Mouse (Mus musculus) left cerebral cortex, postnatal 10 days (tissue): Measurements from ENCODE around the gene Rnf208. TPM values are rescaled to one million over a fixed set of nuclear protein-coding genes. Genes with fewer than 3 reads are reported as not detected.

Experiments
- DNase-seq, 2 experiments: peaks; one replicate each; pipeline ENCODE4 v3.0.0; 2021 to 2022; ENCODE audit warnings: low spot score in 2 of 2, mixed read lengths in 1 of 2; ENCODE audit errors: extremely low spot score in 1 of 2
- intact Hi-C: fragments of 180-260 bp; cut with DNase I; formaldehyde crosslinking; loops from one replicate; pipeline ENCODE4 v1.15.1; 2025
- total RNA-seq, 2 experiments: library from RNA; stranded (reverse); gene quantifications; 2 replicates each; pipeline ENCODE4 v1.2.3; 2021

The Rnf208 gene
- total RNA-seq, 2 experiments from 2014 or later, result 229 to 231 TPM

GRCm38 (mm10) chr2:25265897-25266656 lies 24.0 kb downstream of the Rnf208 start:
- intact Hi-C loops, result no loop called here

GRCm38 (mm10) chr2:25266720-25267119 lies 24.7 kb downstream of the Rnf208 start:
- peak in 1 of 2 experiments; percentile 71 for DNase-seq
- intact Hi-C loops, result no loop called here

More at GRCm38 (mm10) chr2:25265897-25266656, 24.0 kb downstream of the Rnf208 start:
- DNase-seq, result no peak

- intact Hi-C loops, result no loop called here
- no peak for DNase-seq
Measured at GRCm38 (mm10) chr2:25267241-25267640, 25.2 kb downstream of the Rnf208 start.

- DNase-seq, result no peak
- intact Hi-C loops, result no loop called here
Measured at GRCm38 (mm10) chr2:25267746-25268309, 25.8 kb downstream of the Rnf208 start.

DNA sequence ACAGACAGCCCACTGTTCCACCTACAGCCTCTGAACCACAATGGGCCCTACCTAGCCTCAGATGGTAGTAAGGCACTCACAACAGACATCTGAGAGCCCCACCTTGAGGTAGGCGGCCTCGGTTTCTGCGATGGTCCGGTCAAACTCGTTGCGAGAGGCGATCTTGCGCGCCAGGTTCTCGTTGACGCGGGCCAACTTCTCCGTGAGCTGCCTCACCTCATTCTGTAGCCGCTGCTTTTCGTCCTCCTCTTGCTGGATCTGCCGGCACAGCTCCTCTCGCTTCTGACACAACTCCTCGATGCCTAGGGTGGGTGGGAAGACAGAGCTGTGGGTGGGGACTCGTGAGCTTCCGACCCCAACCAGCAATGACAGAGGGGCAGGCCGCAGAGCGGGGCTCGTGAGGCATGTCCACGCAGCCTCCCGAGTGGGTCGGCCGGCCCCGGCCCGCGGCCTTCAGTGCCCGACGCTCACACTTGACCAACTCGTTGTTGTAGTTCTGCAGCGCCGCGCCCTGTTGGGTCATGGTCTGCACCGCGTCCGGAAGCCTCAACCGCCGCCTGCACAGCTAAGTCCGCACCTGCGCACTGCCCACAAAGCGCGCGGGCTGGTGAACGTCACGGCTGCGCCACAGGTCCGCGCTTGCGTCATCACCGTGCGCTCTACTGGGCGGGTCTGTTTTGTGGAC lies 29.9 kb downstream of the Rnf208 start, which contains the start of the genes Ssna1 and Anapc2:
Gene Ssna1, minus strand, starts transcription at position 612 of the 685 bp plus-strand sequence.
Gene Anapc2, plus strand, starts transcription at position 652 of the 685 bp plus-strand sequence.
- intact Hi-C loops, result no loop called here
- peak; percentile 96 to 99 for DNase-seq

DNA sequence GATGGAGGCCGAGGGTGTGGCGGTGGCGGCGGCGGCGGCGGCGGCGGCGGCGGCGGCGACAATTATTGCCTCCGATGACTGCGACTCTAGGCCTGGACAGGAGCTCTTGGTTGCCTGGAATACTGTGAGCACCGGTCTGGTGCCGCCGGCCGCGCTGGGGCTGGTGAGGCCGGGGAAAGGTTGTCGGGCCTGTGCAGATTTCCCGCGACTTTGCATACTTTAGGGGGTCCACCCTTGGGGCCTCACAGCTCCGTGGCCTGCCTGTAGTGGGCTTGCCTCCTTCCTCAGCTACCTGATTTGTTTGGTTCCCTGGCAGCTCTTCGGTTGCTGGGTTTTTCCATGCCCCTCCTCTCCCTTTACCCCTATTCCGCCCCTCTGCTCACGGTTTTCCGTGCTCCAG lies 30.5 kb downstream of the Rnf208 start:
- intact Hi-C loops, result no loop called here
- DNase-seq, result no peak

- no peak for DNase-seq
- intact Hi-C loops, result no loop called here
Measured at GRCm38 (mm10) chr2:25273010-25273409, 31.0 kb downstream of the Rnf208 start.

DNA sequence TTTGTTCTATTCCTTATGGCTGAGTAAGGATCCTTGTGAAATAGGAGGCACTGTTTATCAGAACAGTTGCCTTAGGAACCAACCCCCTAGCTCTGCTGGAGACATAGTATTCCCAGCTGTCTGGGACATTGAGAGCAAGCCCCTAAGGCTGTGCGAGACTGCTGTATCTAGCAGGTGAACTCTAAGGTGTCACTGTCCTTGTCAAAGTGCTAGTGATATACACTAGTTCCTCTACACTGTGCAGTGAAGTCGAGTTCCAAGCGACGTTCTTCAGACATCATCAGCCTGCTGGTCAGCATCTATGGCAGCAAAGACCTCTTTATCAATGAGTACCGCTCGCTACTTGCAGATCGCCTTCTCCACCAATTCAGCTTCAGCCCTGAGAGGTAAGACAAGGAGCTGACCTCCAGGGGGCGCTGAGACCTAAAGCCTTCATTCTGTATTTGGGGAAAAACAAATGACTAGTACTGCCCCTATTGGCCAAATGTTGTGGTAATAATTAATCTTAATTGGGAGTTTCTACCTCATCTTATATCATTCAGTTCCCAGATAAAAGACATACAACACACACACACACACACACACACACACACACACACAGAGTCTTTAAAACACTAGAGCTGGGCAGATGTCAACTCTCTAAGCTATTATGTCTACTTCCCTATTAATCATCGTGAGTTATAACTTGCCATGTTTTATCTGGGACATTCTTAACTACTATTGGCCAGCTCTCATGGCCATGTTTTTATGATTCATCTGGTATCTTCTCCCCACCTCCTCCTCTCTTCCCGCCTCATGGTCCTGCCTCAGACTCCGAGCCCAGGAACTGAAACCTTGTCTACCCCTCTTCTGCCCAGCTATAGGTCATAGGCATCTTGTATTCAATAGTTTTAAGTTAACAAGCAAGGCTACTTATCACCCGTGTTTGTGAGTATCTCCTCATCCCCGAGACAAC lies 37.1 kb downstream of the Rnf208 start:
- intact Hi-C loops, result loop anchor here (5.0 kb wide), 1 partner anchor 48 kb away; no protein-coding TSS in a partner anchor
- DNase-seq, result peak in 1 of 2 experiments; percentile 88

GRCm38 (mm10) chr2:25285551-25285950 lies 43.5 kb downstream of the Rnf208 start:
- no peak for DNase-seq
- intact Hi-C loops, result no loop called here

- intact Hi-C loops, result no loop called here
- no peak for DNase-seq
Measured at GRCm38 (mm10) chr2:25286314-25286713, 44.3 kb downstream of the Rnf208 start.

DNA sequence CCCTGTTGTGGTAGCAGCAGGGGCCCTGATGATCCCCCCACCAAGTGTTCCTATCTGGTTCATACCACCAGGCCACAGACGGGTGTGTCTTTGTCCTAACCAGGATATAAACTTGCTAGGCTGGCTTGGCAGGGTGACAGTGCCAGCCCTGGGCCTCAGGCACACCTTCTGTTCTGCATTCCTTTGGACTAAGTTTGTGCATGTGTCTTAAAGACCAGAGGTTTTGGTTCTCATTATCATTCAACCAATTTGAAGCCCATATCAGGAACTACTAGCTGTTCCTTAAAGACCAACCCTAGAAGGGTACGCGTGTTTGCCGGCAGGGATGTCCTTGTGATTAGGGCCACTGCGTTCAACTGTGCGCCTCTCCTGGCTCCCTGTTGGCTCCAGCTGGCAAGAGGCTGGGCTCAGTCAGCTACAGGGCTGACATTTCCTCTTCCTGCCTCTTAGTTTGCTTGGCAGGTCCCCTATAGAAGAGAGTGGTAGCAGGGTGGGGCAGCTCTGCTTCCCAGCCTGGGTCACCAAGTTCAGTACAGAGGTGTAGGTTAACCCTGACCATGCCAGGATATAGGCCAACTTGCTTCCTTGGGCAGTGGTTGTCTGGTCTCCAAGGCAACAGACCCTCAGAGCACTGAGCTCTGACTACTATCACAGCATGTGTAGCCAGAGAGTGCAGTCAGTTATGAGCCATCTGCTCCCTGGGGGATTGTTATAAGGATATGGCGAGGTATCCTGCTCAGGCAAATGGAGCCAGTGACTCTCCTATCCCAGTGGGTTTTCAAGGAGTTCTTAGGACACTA lies 45.0 kb downstream of the Rnf208 start:
- intact Hi-C loops, result no loop called here
- DNase-seq, result no peak

- DNase-seq, result no peak
- intact Hi-C loops, result no loop called here
Measured at GRCm38 (mm10) chr2:25287927-25288649, 46.0 kb downstream of the Rnf208 start, which contains the start of gene Tmem210. Gene Tmem210, plus strand, starts transcription at chr2:25288145.

DNA sequence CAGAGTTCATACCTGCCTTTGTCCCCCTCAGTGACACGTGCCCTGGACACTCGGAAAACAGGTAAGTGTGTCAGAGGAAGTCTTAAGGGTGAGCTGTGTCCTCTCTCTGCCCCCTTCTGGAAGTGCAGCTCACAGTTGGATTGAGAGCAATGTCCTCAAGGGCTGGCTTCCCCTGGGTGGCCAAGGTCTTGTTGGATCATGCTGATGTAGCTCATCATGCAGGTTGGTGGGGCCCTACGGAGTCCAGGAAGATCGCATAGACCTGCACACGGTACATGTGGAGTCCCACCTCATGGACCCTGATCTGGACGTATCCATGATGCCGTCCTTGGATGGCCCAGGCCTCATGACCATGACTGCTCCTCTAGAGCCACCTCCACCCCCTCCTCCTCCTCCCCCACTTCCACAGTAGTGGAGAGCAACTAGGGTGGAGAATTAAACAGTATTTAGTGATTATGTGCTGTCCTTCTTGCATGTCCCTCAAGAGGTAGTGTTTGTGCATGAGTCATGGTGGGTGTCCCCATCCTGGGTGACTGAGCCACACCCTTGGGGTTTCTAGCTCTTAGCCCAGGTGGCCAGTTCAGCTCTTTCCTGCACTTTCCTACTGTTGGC lies 46.8 kb downstream of the Rnf208 start:
- intact Hi-C loops, result no loop called here
- DNase-seq, result no peak

DNA sequence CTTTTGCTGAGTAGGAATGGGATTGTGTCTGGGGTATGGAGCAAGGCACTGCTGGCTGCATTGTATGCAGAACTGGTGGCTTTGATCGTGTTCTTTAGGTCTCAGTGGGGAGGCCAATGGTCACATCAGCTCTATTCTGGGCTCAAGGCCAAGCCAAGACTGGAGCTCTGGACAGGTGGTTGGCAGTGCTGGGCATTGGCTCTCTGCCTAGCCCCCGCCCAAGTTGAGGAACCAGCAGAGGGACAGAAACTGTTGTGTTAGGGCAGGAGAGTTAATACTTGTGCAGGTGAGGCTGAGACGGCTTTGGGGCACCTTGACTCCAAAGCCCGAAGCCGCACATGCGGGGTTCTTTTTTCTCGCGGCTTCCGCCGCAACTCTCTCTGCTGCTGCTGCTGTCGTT lies 47.6 kb downstream of the Rnf208 start, which contains the start of gene Lrrc26:
Gene Lrrc26, plus strand, starts transcription at position 265 of the 400 bp plus-strand sequence.
- intact Hi-C loops, result no loop called here
- DNase-seq, result no peak

DNA sequence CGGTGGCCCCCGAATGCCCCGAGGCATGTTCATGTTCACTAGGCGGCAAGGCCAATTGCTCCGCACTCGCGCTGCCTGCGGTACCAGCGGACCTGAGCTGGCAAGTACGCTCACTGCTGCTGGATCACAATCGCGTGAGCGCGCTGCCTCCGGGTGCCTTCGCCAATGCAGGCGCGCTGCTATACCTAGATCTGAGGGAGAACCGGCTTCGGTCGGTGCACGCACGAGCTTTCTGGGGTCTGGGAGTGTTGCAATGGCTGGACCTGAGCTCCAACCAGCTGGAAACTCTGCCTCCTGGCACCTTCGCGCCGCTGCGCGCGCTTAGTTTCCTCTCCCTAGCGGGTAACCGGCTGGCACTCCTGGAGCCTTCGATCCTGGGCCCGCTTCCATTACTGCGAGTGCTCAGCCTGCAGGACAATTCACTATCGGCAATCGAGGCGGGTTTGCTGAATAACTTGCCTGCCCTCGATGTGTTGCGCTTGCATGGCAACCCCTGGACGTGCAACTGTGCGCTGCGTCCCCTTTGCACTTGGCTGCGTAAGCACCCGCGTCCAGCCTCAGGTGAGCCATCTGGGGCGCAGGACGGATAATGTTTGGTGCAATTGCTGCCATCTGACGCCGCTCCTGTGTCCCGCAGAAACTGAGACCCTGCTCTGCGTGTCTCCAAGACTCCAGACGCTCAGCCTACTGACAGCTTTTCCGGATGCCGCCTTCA lies 48.2 kb downstream of the Rnf208 start:
- peak in 1 of 2 experiments; percentile 67 for DNase-seq
- intact Hi-C loops, result no loop called here

- intact Hi-C loops, result no loop called here
- DNase-seq, result peak in 1 of 2 experiments; percentile 71
Measured at GRCm38 (mm10) chr2:25290816-25291130, 48.7 kb downstream of the Rnf208 start.
